Comparison of ENCODE assay signal across 16 mouse cellular contexts in genomic region chr7:27161744-27162143, GRCm38 (mm10). TPM values are rescaled to one million over a fixed set of nuclear protein-coding genes. Genes with fewer than 3 reads are reported as not detected.
DNase-seq lines count a peak whose midpoint lies in the region; ATAC-seq and TF ChIP-seq lines count a peak whose summit lies in the region.
"Had no signal": no experiment of that assay in that cellular context is flagged by ENCODE, and none has a peak within 500 bp of the region (broad histone marks: within the 10 kb centered on the region; RNA-seq: fewer than 3 reads in every experiment).

No protein-coding gene starts in this region.

- no peaks in the 10 kb centered on the region for H3K27me3 ChIP-seq in forebrain, postnatal 0 days (ENCODE audit: insufficient read depth, low read length)
- H3K27me3 ChIP-seq: hindbrain, embryonic 15.5 days; limb, embryonic 12.5 days; midbrain, embryonic 12.5 days had no signal

- H3K4me2 ChIP-seq in forebrain, postnatal 0 days (ENCODE audit: low read depth): no peak overlapping the region
- H3K4me2 ChIP-seq: limb, embryonic 12.5 days; lung, embryonic 14.5 days; midbrain, embryonic 12.5 days had no signal

- no peak overlapping the region for H3K4me3 ChIP-seq in layer of hippocampus, adult 2 months
- no peak overlapping the region for H3K4me3 ChIP-seq in forebrain, postnatal 0 days (ENCODE audit: low read depth, low read length)
- H3K4me3 ChIP-seq: forebrain, embryonic 10.5 days; hindbrain, embryonic 15.5 days; limb, embryonic 12.5 days; midbrain, embryonic 12.5 days had no signal

- peaks cover 24% of the 10 kb centered on the region for H3K4me1 ChIP-seq in forebrain, postnatal 0 days (ENCODE audit: insufficient read depth)

- peak overlapping the region; percentile 9; the same call in 1 of the 2 replicates for H3K27ac ChIP-seq in layer of hippocampus, adult 2 months
- no peak overlapping the region for H3K27ac ChIP-seq in forebrain, postnatal 0 days (ENCODE audit: low read depth, low read length)
- H3K27ac ChIP-seq: forebrain, embryonic 10.5 days; hindbrain, embryonic 15.5 days; limb, embryonic 12.5 days; midbrain, embryonic 12.5 days had no signal

- H3K9me3 ChIP-seq in forebrain, postnatal 0 days (ENCODE audit: low read length): no peaks in the 10 kb centered on the region
- H3K9me3 ChIP-seq: forebrain, embryonic 10.5 days; hindbrain, embryonic 15.5 days; limb, embryonic 12.5 days; midbrain, embryonic 12.5 days had no signal

- ATAC-seq in forebrain, postnatal 0 days: no peak

- WGBS in forebrain, postnatal 0 days: 92% methylated on average over 4 of the region's 4 CpGs

- H3K36me3 ChIP-seq in forebrain, postnatal 0 days (ENCODE audit: insufficient read depth): peaks cover 40% of the 10 kb centered on the region

- DNase-seq in adrenal gland, adult (ENCODE audit: inconsistent age in 2 of 2, low spot score in 1 of 2): peak; percentile 68 to 84
- DNase-seq in adrenal gland, postnatal 10 days: no peak
- DNase-seq in heart, adult 11 months: peak; percentile 97
- DNase-seq in heart, adult 8-10 months (ENCODE audit: low spot score): no peak
- no peak for DNase-seq in layer of hippocampus, adult 2 months (ENCODE audit: low spot score in 2 of 2)
- DNase-seq in layer of hippocampus, postnatal 36 days: no peak
- peak; percentile 68 for DNase-seq in adrenal gland, postnatal 14 days
- DNase-seq in forebrain, postnatal 0 days: no peak
- DNase-seq: lung, embryonic 14.5 days had no signal

- H3K9ac ChIP-seq in forebrain, postnatal 0 days: no peak overlapping the region
- H3K9ac ChIP-seq: hindbrain, embryonic 15.5 days; limb, embryonic 12.5 days; lung, embryonic 14.5 days had no signal

- no peak for TF ChIP-seq CTCF in layer of hippocampus, adult 2 months (conservative IDR thresholded peaks at IDR 0.05)
- no peak for TF ChIP-seq CTCF in forebrain, postnatal 0 days (IDR thresholded peaks at IDR 0.05; ENCODE audit: low read depth)

RNA-seq across cellular contexts. Expression of gene Egln2, which starts 4.9 kb away (rescaled TPM):
- 10 to 100 TPM; 88.9 to 90.2 TPM for total RNA-seq in adrenal gland, postnatal 10 days (2021)
- total RNA-seq in heart, adult 8-10 months (2022): 10 to 100 TPM; 60.7 to 62.6 (median 62.2) TPM
- 100 to 1,000 TPM in 1 of 2 experiments, 10 to 100 TPM in 1; 97.4 to 103 TPM for total RNA-seq in layer of hippocampus, adult 2 months (2021)
- 100 to 1,000 TPM; 102 to 108 TPM for total RNA-seq in layer of hippocampus, postnatal 36 days (2021)
- 83.9 and 92.9 TPM in 2 replicates for total RNA-seq in adrenal gland, postnatal 14 days (2021)
- 103 and 112 TPM in 2 replicates for total RNA-seq in forebrain, postnatal 0 days (2014; rRNA removed)
- 85.6 and 88.3 TPM in 2 replicates for polyA plus RNA-seq in forebrain, postnatal 0 days (2015; fragmentation: Nextera tagmentation; extraction: Ambion mirVana)

RNA-seq across cellular contexts. Expression of gene Cyp2t4, which starts 8.2 kb away (rescaled TPM):
- not detected for total RNA-seq in adrenal gland, postnatal 10 days (2021)
- total RNA-seq in heart, adult 8-10 months (2022): not detected
- not detected for total RNA-seq in layer of hippocampus, adult 2 months (2021)
- not detected for total RNA-seq in layer of hippocampus, postnatal 36 days (2021)
- not detected in 2 replicates for total RNA-seq in adrenal gland, postnatal 14 days (2021)
- total RNA-seq in forebrain, postnatal 0 days (2014; rRNA removed): not detected in 2 replicates
- polyA plus RNA-seq in forebrain, postnatal 0 days (2015; fragmentation: Nextera tagmentation; extraction: Ambion mirVana): 0.13 and 0.34 TPM in 2 replicates
- total RNA-seq: layer of hippocampus, adult 8-10 months had no signal
- polyA plus RNA-seq: brain, embryonic 14.5 days; limb, embryonic 12.5 days; testis, adult 2 months had no signal

RNA-seq across cellular contexts. Expression of gene Rab4b, which starts 17.0 kb away (rescaled TPM):
- 10 to 100 TPM; 36.1 to 42.0 TPM for total RNA-seq in adrenal gland, postnatal 10 days (2021)
- total RNA-seq in heart, adult 8-10 months (2022): 10 to 100 TPM in 3 of 4 experiments, 1 to 10 TPM in 1; 9.4 to 13.5 (median 12.3) TPM
- total RNA-seq in layer of hippocampus, adult 2 months (2021): 10 to 100 TPM; 97.4 to 98.8 TPM
- total RNA-seq in layer of hippocampus, postnatal 36 days (2021): 10 to 100 TPM; 93.5 to 98.7 TPM
- 39.5 and 55.2 TPM in 2 replicates for total RNA-seq in adrenal gland, postnatal 14 days (2021)
- 66.8 and 71.6 TPM in 2 replicates for total RNA-seq in forebrain, postnatal 0 days (2014; rRNA removed)
- 125 and 138 TPM in 2 replicates for polyA plus RNA-seq in forebrain, postnatal 0 days (2015; fragmentation: Nextera tagmentation; extraction: Ambion mirVana)

RNA-seq across cellular contexts. Expression of gene Gm21983, which starts 19.1 kb away (rescaled TPM):
- total RNA-seq in adrenal gland, postnatal 10 days (2021): not detected
- total RNA-seq in heart, adult 8-10 months (2022): not detected
- total RNA-seq in layer of hippocampus, adult 2 months (2021): not detected
- total RNA-seq in layer of hippocampus, postnatal 36 days (2021): not detected
- total RNA-seq in adrenal gland, postnatal 14 days (2021): not detected in 2 replicates
- not detected in 2 replicates for total RNA-seq in forebrain, postnatal 0 days (2014; rRNA removed)
- not detected in 2 replicates for polyA plus RNA-seq in forebrain, postnatal 0 days (2015; fragmentation: Nextera tagmentation; extraction: Ambion mirVana)
- total RNA-seq: layer of hippocampus, adult 8-10 months had no signal
- polyA plus RNA-seq: brain, embryonic 14.5 days; forebrain, embryonic 10.5 days; testis, adult 2 months had no signal

RNA-seq across cellular contexts. Expression of gene Mia, which starts 19.2 kb away (rescaled TPM):
- under 1 TPM in 1 of 2 experiments, not detected in 1; 0.69 TPM for total RNA-seq in adrenal gland, postnatal 10 days (2021)
- total RNA-seq in heart, adult 8-10 months (2022): under 1 TPM in 3 of 4 experiments, not detected in 1; 0.52 to 0.89 (median 0.53) TPM
- 1 to 10 TPM; 2.2 to 2.7 TPM for total RNA-seq in layer of hippocampus, adult 2 months (2021)
- total RNA-seq in layer of hippocampus, postnatal 36 days (2021): 1 to 10 TPM; 1.8 to 2.0 TPM
- total RNA-seq in adrenal gland, postnatal 14 days (2021): 0.89 TPM in 1 of 2 replicates, not detected in the other
- total RNA-seq in forebrain, postnatal 0 days (2014; rRNA removed): 9.0 and 17.4 TPM in 2 replicates
- 22.5 and 32.8 TPM in 2 replicates for polyA plus RNA-seq in forebrain, postnatal 0 days (2015; fragmentation: Nextera tagmentation; extraction: Ambion mirVana)

Comparison
In these comparisons a context has a peak if more than half of its experiments do, and no peak if none do; other contexts are left out.
1. DNase-seq: peak in adrenal gland, adult (2 of 2), heart, adult 11 months (single experiment) and adrenal gland, postnatal 14 days (single experiment); none in adrenal gland, postnatal 10 days (single experiment), heart, adult 8-10 months (single experiment), layer of hippocampus, adult 2 months (0 of 2), layer of hippocampus, postnatal 36 days (0 of 2) and forebrain, postnatal 0 days (single experiment).